Mouse (Mus musculus) liver, postnatal 0 days (tissue): Measurements from ENCODE around the gene Cavin1. TPM values are rescaled to one million over a fixed set of nuclear protein-coding genes. Genes with fewer than 3 reads are reported as not detected.

Experiments
- ATAC-seq: fragments of 200-750 bp; cut with Nextera tagmentation; 2 replicates; pipeline ENCODE4 v1.8.0; 2017; ENCODE audit warnings: mild to moderate bottlenecking, moderate library complexity
- DNase-seq: peaks from one replicate; pipeline ENCODE4 v3.0.0-alpha.2; 2016
- H3K27ac ChIP-seq: fragments of 300-500 bp; sonication (generic); 2 replicates; pipeline ENCODE4 v1.5.1; 2014; ENCODE audit warnings: antibody characterized with exemption, moderate library complexity, mild to moderate bottlenecking, low read depth
- H3K27me3 ChIP-seq: fragments of 300-500 bp; sonication (generic); 2 replicates; pipeline ENCODE4 v1.6.1; 2014; ENCODE audit warnings: low read length, control low read depth, mixed read lengths; ENCODE audit not compliant: insufficient read depth
- H3K36me3 ChIP-seq: fragments of 300-500 bp; sonication (generic); replicated peaks from 2 replicates; pipeline ENCODE4 v1.6.1; 2014; ENCODE audit warnings: mild to moderate bottlenecking, control low read depth, low read length, moderate library complexity, mixed read lengths; ENCODE audit not compliant: insufficient read depth
- H3K4me1 ChIP-seq: fragments of 300-500 bp; sonication (generic); 2 replicates; pipeline ENCODE4 v1.6.1; 2014; ENCODE audit warnings: antibody characterized with exemption, mild to moderate bottlenecking, control low read depth; ENCODE audit not compliant: insufficient read depth
- H3K4me2 ChIP-seq: fragments of 300-500 bp; sonication (generic); 2 replicates; pipeline ENCODE4 v1.6.1; 2014; ENCODE audit warnings: low read depth, mild to moderate bottlenecking, low read length, moderate library complexity, mixed read lengths
- H3K4me3 ChIP-seq: fragments of 300-500 bp; sonication (generic); 2 replicates; pipeline ENCODE4 v1.5.1; 2014; ENCODE audit warnings: low read depth, low read length
- H3K9ac ChIP-seq: fragments of 300-500 bp; sonication (generic); replicated peaks from 2 replicates; pipeline ENCODE4 v1.6.1; 2014; ENCODE audit warnings: mild to moderate bottlenecking, moderate library complexity
- H3K9me3 ChIP-seq: fragments of 300-500 bp; sonication (generic); 2 replicates; pipeline ENCODE4 v1.6.1; 2016; ENCODE audit warnings: mild to moderate bottlenecking, control low read depth, low read length, mixed read lengths
- CTCF ChIP-seq: sonication (generic); IDR thresholded peaks from 2 replicates; pipeline ENCODE4 v1.5.1; 2016; ENCODE audit warnings: antibody characterized with exemption, low read depth
- EP300 ChIP-seq: IDR thresholded peaks from 2 replicates; pipeline ENCODE4 v1.6.1; 2016; ENCODE audit warnings: antibody characterized with exemption, low read depth, mild to moderate bottlenecking
- WGBS: fragments of 180-500 bp; shearing (Covaris S2); extraction: QIAGEN DNeasy Blood & Tissue Kit; methylation state at CpG from one replicate; pipeline ENCODE4 v1.1.7; 2014; ENCODE audit not compliant: insufficient replicate concordance; 5-methylcytosine and 5-hydroxymethylcytosine counted together
- polyA plus RNA-seq: library from polyadenylated mRNA; unstranded; fragments of >200 nt; fragmentation: Nextera tagmentation; extraction: Ambion mirVana; gene quantifications from 2 replicates; pipeline ENCODE4 v1.2.1, GENCODE M21; 2015

Cavin1 gene
- polyA plus RNA-seq, 1 experiment from 2014 or later, result 28.5 TPM

DNA sequence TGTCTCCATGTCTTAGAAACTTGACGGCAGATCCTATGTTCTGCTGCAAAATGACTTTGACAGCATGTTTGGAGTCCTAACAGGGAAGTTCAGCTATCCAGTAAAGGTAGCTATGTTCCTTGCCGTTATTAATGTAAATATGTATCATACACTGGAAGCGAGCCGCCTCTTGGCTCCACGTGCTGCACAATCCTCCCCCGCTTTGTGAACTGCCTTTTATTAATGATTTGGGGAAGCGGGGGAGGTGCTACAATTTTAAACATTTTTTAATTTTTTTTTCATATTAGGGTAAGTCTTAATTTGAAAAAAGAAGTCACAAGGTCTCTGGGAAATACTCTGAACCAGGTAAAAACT lies 13.1 kb upstream of the Cavin1 start:
- Histone ChIP-seq H3K4me2 (no peak overlapping the region), H3K4me3 (no peak overlapping the region), H3K36me3 (no peaks in the 10 kb centered on the region), H3K9me3 (no peaks in the 10 kb centered on the region), H3K27me3 (no peaks in the 10 kb centered on the region), H3K4me1 (peaks cover 14% of the 10 kb centered on the region), H3K9ac (no peak overlapping the region; the same call in 1 of the 2 replicates), H3K27ac (no peak overlapping the region)
- DNase-seq (no peak), ATAC-seq (no peak)
- WGBS, result 67% methylated on average over 7 of the region's 7 CpGs
- no peak for TF ChIP-seq EP300
- no peak for TF ChIP-seq CTCF

DNA sequence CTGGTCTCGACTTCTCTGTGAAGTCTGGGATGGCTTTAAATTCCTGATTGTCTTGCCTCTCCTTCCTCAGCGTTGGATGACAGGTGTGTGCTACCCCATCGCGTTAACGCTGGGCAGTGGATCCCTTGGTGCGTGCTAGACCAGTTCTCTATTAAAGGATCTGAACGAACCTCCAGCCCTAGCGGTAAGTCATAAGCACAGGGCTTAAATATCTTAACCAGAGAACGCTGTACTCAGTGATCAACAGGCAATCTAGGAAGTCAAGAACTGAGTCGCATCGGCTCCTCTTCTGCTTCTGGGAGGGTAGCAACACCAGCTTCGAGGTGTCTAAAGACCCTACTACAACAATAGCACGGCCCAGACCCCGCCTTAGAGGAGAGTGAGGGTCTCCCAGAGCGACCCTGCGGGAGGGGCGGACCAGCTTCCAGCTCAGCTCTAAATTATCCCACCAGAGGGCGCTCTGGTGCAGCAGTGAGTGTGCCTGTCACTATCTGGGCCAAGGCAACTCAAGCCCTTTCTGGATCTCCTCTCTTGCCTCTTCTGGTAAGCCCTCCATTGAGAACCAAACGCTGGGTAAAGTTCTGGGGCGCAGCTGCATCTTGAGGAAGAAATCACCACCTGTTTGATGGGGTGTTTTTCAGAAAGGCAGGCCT lies 12.6 kb upstream of the Cavin1 start:
- DNase-seq (peak; percentile 84), ATAC-seq (peak; percentile 48)
- Histone ChIP-seq H3K27me3 (no peaks in the 10 kb centered on the region), H3K27ac (no peak overlapping the region), H3K4me2 (peak overlapping the region; percentile 72), H3K4me3 (peak overlapping the region; percentile 19; the same call in 1 of the 2 replicates), H3K4me1 (peaks cover 14% of the 10 kb centered on the region), H3K9me3 (no peaks in the 10 kb centered on the region), H3K9ac (peak overlapping the region; percentile 43), H3K36me3 (no peaks in the 10 kb centered on the region)
- TF ChIP-seq CTCF (peak; percentile 98), EP300 (no peak)
- WGBS, result 4% methylated on average over 20 of the region's 20 CpGs

- no peak for ATAC-seq
- Histone ChIP-seq H3K9me3 (no peaks in the 10 kb centered on the region), H3K4me3 (no peak overlapping the region), H3K36me3 (no peaks in the 10 kb centered on the region), H3K9ac (no peak overlapping the region), H3K4me2 (no peak overlapping the region), H3K27me3 (no peaks in the 10 kb centered on the region), H3K4me1 (peaks cover 14% of the 10 kb centered on the region), H3K27ac (no peak overlapping the region)
- TF ChIP-seq CTCF, result 0 out of 2 replicates have a peak, but pooled peaks have one; percentile 9
- no peak for TF ChIP-seq EP300
- DNase-seq, result no peak
- 42% methylated on average over 8 of the region's 8 CpGs for WGBS
Observed at GRCm38 (mm10) chr11:100982087-100982486, 11.4 kb upstream of the Cavin1 start.

DNA sequence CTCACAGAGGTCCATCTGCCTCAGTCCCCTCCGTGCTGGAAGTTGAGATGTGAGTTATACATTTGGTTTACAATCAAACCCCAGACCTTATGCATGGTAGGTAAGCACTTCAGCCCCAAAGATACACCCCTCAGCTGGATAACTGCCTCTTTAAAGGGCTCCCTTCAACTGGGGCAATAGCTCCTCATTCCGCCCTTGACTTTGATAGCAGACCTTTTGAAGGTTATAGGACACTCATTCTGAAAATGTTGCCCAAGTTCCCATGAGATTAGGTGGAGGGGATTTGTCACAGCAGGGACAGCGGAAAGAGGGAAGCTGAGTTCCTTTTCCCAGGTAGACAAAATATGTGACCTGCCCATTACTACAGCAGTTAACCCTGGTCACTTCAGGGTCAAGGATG lies 10.5 kb upstream of the Cavin1 start:
- TF ChIP-seq EP300, result no peak
- no peak for TF ChIP-seq CTCF
- WGBS, result 73% methylated on average over 3 of the region's 3 CpGs
- H3K36me3 ChIP-seq, result no peaks in the 10 kb centered on the region
- DNase-seq (no peak), ATAC-seq (no peak)
- H3K9ac ChIP-seq, result no peak overlapping the region
- H3K27ac ChIP-seq, result no peak overlapping the region
- peaks cover 14% of the 10 kb centered on the region for H3K4me1 ChIP-seq
- H3K4me2 ChIP-seq, result no peak overlapping the region
- no peaks in the 10 kb centered on the region for H3K9me3 ChIP-seq
- H3K4me3 ChIP-seq, result no peak overlapping the region
- H3K27me3 ChIP-seq, result no peaks in the 10 kb centered on the region

- Histone ChIP-seq H3K27ac (peak overlapping the region; percentile 62), H3K4me2 (no peak overlapping the region), H3K4me3 (no peak overlapping the region), H3K27me3 (no peaks in the 10 kb centered on the region), H3K4me1 (peaks cover 14% of the 10 kb centered on the region), H3K9me3 (no peaks in the 10 kb centered on the region), H3K9ac (no peak overlapping the region), H3K36me3 (no peaks in the 10 kb centered on the region)
- DNase-seq (no peak), ATAC-seq (no peak)
- WGBS, result 62% methylated on average over 1 of the region's 1 CpGs
- TF ChIP-seq CTCF (no peak), EP300 (no peak)
Observed at GRCm38 (mm10) chr11:100980438-100980837, 9.8 kb upstream of the Cavin1 start.

DNA sequence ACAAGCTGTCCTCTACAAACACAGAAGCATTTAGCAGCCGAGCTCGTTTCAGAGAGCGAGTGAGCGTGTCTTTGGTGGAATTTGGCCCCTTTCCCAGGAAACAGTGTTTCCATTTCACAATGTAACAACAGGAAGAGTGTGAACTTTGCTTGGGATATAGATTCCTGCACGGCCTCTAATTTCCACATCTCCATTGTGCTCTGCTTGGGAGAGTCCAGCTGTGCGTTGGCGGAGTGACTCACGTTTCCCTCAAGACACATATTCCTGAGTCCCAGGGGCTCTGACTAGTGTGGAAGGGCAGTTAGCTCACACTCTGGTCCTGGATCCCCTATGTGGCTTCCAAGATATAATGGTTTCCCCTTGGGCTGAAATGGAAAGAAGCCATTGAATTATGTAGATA lies 9.2 kb upstream of the Cavin1 start:
- no peak overlapping the region for H3K4me2 ChIP-seq

More for the DNA sequence above, 9.2 kb upstream of the Cavin1 start:
- Histone ChIP-seq H3K4me3 (no peak overlapping the region), H3K27ac (peak overlapping the region; percentile 71), H3K9ac (no peak overlapping the region), H3K9me3 (no peaks in the 10 kb centered on the region), H3K27me3 (no peaks in the 10 kb centered on the region), H3K36me3 (no peaks in the 10 kb centered on the region), H3K4me1 (peaks cover 14% of the 10 kb centered on the region)
- TF ChIP-seq EP300 (peak; percentile 73), CTCF (no peak)
- DNase-seq (peak; percentile 61), ATAC-seq (peak; percentile 88)
- 47% methylated on average over 8 of the region's 8 CpGs for WGBS
